Mouse (Mus musculus) yolk sac, embryonic 10.5 days (tissue): ENCODE results near the gene Fgf13.
A peak's percentile ranks its signal among the peaks of the same experiment; 100 is the strongest.

ENCODE experiments used
- DNase-seq: peaks from one replicate; pipeline ENCODE4 v3.0.0-alpha.2; 2017; ENCODE audit warnings: low spot score

Fgf13 gene

DNA sequence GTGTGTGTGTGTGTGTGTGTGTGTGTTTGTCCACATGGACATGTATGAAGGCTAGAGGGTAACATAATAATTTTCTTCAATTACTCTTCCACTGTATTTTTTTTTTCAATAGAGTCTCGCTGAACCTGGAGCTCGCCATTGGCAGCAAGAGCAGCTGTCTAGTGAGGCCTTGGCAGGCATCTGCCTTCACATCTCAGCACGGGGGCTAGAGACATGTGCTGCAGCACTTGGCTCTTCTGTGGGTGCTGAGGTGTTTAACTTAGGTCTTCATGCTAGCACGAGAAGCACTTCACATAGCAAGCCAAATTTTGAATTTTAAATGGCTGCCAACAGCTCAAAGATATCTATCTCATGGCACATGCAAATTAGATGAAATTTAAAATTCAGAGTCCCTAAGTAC lies 380.9 kb downstream of the Fgf13 start:
- no peak for DNase-seq

DNA sequence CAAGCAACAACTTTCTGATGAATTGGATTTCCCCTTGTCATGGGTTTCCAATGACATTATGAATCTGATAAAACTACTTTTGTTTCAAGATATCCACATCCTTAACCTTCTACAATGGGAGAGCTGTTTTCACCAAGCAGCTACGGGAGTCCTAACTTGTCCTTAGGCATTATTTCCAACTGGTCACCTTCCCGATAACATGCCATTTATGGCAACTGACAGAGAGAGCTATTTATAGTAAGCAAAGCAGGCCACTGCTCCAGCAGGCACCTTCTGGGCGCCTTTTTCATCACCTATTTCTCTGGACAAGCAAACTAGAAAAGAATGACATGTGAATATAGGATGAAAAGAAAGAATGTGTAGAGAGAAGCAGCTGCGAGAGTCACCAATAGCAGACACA lies 385.5 kb downstream of the Fgf13 start:
- DNase-seq = no peak

DNA sequence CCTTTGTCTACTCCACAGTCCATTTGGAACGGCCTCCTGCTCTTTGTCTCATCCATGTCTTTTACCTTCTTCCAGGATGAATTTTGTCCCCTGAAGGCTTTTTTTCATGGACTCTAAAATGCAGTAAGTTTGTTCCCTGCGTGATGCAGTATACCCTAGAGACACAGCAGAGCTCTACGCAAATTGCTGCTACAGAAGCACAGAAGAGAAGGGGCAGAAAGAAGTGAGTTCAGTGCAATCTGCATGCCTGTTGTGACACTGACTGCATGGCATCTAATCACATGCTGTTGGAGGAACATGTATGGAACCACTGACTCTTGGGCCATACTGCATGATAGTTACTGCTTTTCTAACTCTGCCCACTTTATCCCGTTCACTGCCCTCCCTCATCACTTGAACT lies 388.2 kb downstream of the Fgf13 start:
- no peak for DNase-seq

DNA sequence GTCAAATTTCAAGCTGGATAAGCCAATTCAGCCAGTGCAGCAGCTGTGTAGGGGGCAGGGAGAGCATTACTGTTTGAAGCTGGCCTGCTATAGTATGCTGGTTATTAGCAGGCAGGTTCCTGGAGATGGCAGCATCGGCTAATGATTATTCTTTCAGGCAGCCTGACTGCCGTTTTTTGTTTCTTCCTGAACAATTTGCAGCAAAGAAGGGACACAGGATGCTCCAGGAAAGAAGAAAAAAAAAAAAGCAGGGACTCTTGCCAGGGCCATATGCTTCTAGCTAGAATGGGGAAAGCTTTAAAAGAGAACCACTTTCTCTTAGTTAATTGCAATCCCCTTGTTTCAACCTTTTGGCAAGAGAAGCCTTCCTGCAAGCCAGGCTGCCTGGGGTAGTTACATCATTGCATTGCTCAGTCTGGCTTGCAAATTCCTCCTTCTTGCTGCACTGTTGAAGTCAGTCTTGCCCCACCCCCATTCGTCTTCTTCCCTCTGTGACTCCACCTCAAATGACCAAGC lies 388.7 kb downstream of the Fgf13 start:
- DNase-seq = peak; percentile 1

DNA sequence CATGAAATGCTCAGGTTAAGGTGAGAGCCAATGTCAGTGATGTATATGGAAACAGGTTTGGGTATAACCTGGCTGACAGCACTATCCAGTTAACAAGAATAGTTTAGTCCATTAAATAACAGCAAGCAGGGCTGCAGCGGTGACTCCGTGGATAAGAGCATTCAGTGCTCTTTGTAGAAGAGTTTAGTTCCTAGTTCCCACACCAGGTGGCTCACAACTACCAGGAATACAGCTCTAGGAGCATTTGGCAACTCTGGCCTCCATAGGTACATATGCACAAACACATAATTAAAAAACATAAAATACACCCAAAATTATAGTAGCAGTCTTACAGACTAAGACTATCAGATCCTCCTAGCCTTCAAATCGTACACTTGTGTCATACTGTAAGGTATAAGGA lies 390.2 kb downstream of the Fgf13 start:
- DNase-seq = no peak

DNA sequence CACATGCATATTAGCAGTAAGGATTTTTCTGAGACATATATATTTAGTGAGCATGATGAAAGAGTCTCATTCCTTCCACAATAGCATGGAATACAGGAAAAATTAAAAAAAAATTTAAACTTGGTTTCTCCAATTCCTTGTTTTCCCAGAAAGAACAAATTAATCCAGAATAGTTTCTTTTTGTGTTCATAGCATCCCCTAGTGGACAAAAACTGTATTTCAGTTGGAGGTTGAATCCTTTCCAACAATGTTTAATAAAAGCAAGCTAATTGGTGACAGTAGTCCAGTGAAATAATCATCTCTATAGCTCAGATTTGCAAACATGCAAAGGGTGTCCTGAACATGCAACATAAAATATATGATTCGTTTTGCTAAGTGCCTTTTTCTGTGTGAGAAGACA lies 395.7 kb downstream of the Fgf13 start:
- no peak for DNase-seq

DNA sequence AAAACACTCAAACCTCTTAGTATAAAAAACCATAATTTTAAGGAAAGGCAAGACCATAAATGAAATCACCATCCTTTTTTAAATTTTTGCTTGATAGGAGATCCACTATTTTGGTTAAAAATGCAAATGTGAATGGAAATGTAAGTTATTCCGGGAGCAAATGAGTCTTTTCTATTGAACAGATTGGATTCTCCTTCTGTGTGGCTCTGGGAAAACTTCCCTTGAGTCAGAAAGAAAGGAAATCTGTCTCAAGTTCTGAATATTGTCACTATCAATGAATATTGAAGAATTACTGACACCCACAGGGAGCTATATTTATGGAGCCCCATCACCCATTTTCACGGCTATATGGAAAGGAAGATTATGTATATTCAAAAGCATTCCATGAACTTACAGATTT lies 401.1 kb downstream of the Fgf13 start:
- DNase-seq = no peak

DNA sequence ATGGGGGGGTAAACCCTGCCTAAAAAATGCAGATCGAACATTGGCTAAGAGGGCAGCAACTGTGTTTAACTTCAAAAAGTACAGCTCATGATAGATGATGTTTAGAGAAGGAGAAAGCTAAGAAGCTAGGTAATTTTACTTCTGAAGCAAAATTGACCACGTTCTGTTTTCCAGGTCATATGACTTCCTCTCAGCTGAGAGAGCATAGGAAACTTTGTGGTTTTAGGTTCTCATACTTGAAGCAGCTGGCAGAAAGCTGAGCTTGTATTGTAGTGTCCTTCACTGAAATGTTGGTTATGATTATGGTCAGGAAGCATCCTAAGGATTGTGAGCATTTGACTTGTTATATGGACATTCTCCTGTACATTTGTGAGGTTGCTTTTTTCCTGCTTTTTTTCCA lies 425.9 kb downstream of the Fgf13 start:
- DNase-seq = no peak

DNA sequence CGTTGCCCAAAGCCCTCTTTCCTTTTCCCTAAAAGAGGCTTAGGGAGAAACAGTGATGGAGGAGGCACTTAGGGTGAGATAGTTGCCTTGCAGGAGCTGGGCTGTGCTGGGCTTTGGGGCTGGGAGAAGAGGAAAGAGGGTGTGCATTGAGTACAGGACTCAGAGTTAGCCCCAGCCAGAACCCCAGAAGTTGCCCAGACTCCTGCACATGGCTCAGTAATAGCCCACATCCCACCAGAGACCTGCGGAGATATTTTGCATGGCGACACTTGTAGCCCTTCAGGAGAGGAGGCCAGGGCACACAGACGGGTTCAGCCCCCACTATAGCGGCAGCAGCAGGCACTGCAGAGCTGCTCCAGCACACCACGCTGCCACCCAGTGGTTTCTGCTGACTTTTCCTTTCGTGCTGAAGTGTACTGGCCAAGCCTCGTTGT lies 432.9 kb downstream of the Fgf13 start:
- DNase-seq = peak; percentile 10

DNA sequence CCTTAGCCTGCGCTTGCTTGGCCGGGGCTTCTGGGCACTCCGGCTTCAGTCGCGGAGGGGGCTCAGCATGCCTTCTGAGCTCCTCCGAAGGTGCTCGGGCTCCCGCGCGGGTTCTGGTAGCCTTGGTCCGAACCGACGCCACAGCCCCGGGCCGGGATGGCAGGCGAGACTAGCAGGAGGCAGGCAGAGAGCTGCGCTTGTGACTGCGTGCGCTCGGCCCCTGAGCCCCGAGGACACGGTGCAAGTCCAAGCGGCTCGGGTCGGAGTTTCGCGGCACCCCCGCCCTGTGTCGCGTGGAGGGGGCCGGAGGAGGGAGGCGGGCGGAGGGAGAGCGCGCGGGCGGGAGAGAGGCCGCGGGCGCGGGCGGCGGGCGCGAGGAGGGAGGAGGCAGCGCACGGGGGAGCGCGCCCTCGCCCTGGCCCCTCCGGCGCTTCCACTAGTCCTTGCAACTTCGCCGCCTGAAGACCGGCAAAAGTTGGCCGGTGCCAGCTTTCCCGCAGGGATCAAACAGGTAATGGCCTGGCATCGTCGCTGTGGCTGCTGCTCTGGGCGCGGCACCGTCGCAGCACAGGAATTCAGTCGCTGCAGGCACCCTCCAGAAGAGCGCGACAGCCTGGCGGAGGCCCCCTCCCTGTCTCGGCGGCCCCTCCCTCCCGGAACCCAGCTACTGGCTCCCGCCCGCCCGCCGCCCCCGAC lies 433.6 kb downstream of the Fgf13 start:
- DNase-seq = peak; percentile 7

DNA sequence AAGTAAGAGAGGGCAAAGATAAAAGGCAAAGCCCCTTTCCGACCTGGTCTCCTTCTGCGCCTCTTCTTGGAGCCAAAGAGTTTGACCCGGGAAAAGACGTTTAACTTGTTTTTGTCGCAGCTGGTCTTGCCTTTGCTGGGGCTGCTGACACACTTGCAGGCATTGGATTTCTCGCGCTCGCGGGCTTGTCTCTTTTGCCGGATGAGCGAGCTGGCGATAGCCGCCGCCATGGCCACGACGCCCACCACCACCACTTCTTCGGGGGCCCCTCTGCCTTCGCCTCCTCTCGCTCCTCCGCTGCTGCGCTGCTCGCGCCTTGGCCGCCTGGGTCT lies 434.1 kb downstream of the Fgf13 start:
- no peak for DNase-seq

DNA sequence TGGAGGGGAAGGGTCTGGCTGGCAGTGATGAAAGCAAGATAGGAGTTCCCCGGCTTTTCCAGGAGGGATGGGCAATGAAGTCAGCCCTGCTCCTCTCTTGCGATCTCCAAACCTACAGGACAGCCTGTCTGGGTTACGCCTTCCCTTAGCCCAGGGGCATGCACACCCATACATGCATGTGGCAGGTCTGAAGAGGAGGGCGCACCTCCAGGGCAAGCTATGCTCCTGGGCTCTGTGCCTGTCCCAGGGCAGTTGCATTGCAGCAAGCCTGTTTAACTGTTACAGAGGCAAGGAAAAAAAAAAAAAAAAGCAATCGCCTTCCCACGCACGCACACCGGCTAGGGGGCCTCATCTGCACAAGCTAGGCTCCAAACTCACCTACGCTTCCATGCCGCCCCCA lies 434.5 kb downstream of the Fgf13 start:
- DNase-seq = no peak

DNA sequence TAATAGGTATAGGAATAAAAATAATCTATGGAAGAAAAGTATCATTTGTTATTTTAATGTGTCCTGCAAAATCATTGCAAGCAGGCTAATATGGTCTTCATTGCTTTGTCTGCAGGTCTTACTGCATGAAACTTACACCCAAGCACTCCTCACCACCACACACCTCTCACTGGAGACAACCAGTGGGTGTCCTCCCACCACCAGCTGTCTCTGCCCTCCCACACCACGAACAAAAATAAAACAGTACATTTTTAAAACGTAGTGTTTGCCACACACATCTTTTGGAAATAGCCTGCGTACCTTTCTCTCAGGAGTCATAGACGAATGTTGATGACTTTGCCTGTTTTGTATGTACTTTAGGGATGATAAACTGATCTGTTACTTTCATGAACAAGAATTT lies 441.2 kb downstream of the Fgf13 start:
- no peak for DNase-seq

DNA sequence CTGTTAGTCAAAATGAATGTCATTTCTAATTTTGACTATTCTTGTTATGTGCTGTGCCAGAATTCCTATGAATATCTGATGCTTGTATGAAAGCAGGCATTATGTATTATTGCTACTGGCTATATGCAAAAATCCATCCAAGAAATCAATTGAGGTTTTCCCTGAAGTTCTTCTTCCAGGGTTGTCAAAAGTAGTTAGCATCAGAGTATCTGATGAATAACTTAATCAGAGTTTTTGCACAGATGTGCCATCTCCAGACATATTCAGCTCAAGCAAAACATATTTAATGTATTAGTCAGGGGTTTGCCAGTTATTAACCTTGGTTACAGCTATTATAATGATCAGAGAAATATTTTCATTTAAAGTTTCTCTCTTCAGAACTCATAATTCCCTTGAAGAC lies 454.7 kb downstream of the Fgf13 start:
- DNase-seq = no peak

DNA sequence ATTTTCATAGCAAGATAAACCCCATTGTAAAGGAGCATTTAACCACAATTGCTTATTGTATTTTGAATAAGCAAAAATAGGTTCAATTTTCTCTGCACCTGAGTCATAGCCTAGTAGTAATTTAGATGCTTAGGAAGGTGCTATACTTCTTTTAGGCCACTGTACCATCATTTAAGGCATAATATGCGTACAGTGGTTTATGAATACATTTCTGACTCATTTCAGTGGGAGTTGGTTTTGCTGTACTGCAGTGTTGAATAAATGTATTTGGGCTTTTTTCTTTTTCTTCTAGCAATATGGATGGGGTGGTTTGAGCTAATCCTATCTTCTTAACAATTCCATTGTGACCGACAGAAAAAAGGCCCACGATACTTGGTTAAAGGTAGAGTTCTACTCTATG lies 481.9 kb downstream of the Fgf13 start:
- no peak for DNase-seq

DNA sequence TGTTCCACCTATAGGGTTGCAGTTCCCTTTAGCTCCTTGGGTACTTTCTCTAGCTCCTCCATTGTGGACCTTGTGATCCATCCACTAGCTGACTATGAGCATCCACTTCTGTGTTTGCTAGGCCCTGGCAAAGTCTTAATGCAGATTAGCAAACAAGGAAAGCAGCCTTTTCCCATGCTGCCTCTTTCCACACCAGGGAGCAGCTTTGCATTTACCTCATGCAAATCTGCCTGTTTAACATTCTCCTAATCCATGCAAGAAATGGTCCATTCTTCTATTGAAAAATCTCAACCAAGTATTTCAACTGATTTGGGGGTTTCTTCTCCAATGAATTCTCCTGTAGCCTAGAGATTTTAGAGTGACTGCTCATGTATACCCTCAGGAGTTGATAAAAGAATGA lies 487.4 kb downstream of the Fgf13 start:
- no peak for DNase-seq

DNA sequence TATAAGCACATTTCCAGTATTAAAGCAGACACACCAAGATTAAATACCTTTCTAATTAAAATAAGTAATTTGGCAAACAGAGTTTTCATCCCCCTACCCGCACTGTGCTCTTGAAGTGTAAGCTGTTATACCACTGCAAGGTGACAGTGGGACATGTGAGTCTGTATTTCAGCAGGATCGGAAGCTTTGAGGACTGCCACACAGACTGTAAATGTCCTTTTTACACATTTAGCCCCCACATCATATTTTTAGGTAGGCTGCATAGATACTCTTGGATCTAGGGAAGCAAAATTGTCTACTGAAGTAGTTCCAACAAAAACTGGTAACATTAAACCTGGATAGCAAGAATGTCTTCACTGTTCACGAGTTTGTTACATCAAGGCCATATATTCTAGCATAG lies 495.8 kb downstream of the Fgf13 start:
- no peak for DNase-seq

DNA sequence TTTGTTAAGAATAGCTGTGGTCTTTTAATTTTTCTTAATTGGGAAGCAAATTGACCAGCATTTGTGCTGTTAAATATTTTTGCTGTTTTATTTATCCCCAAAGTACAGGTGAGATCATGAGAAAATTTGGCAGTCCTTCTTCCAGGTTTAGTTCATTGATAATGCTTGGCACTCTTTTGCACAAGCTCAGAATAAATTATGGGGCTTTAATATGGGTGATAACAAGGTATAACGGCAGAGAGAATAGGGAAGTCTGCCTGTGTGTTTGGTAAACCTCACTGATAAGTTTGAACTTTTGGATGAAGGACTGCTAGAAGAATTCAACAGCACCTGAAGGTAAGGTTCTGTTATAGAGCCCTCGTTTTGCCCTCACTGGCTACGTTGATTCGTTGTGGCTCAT lies 504.7 kb downstream of the Fgf13 start:
- DNase-seq = no peak

DNA sequence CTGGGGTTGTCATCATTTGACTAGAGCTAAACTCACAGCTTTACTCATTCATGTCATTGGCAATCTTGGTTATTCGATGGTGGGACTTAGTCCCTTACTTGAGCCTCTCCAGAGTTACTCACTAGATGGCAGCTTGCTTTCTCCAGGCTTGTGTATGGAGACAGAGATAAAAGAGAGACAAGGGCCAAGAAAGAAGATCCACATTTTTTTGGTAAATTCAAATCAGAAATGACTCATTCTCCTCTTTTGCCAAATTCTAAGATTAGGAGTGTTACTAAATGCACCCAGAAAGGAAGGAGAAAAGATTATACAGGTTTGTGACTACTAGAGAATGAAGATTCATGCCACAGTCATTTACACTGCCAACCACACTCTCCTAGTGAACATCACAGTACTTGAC lies 532.9 kb downstream of the Fgf13 start:
- DNase-seq = no peak
